Mouse (Mus musculus) stomach, postnatal 0 days (tissue): ENCODE data around the gene Cd48.

Source experiments
- CTCF ChIP-seq: IDR thresholded peaks from 2 replicates; pipeline ENCODE4 v1.5.1; 2016; ENCODE audit warnings: antibody characterized with exemption, low read depth, mild to moderate bottlenecking, moderate library complexity
- EP300 ChIP-seq: optimal IDR thresholded peaks from 2 replicates; pipeline ENCODE3; 2016; ENCODE audit warnings: antibody characterized with exemption

GRCm38 (mm10) chr1:171635696-171636095 is 46.1 kb upstream of the Cd48 start:
- TF ChIP-seq CTCF (no peak), EP300 (no peak)
